Mouse (Mus musculus): ENCODE results near the gene Sh2d2a. TPM values are rescaled to one million over a fixed set of nuclear protein-coding genes. Genes with fewer than 3 reads are reported as not detected.

Sh2d2a gene
- total RNA-seq, 2 experiments from 2014 or later = 0.08 TPM; not detected in 1

Other genes starting within 250 kb of the Sh2d2a start
- 10 to 100 TPM; 19.4 to 19.9 TPM for gene Arhgef11, start 229.2 kb upstream of the Sh2d2a start, total RNA-seq (2021)
- gene Lrrc71, start 98.1 kb upstream of the Sh2d2a start, total RNA-seq (2021) = under 1 TPM; 0.16 to 0.17 TPM
- under 1 TPM; 0.17 to 0.18 TPM for gene Ntrk1, start 51.6 kb upstream of the Sh2d2a start, total RNA-seq (2021)
- gene Insrr, start 49.8 kb upstream of the Sh2d2a start, total RNA-seq (2021) = under 1 TPM in 1 of 2 experiments, not detected in 1; 0.08 TPM
- gene Pear1, start 22.4 kb upstream of the Sh2d2a start, total RNA-seq (2021) = 10 to 100 TPM; 17.9 to 21.7 TPM
- 10 to 100 TPM; 48.3 to 50.7 TPM for gene Prcc, start 38.9 kb downstream of the Sh2d2a start, total RNA-seq (2021)
- gene Hdgf, start 59.6 kb downstream of the Sh2d2a start, total RNA-seq (2021) = 100 to 1,000 TPM; 108 to 112 TPM
- 10 to 100 TPM; 68.3 to 70.1 TPM for gene Mrpl24, start 72.8 kb downstream of the Sh2d2a start, total RNA-seq (2021)
- 10 to 100 TPM; 12.1 to 12.4 TPM for gene Isg20l2, start 83.6 kb downstream of the Sh2d2a start, total RNA-seq (2021)
- gene Rrnad1, start 84.0 kb downstream of the Sh2d2a start, total RNA-seq (2021) = 1 to 10 TPM; 6.0 to 6.1 TPM
- gene Crabp2, start 101.9 kb downstream of the Sh2d2a start, total RNA-seq (2021) = not detected
- 10 to 100 TPM; 20.9 to 25.1 TPM for gene Nes, start 124.3 kb downstream of the Sh2d2a start, total RNA-seq (2021)
- under 1 TPM; 0.14 to 0.26 TPM for gene Bcan, start 153.5 kb downstream of the Sh2d2a start, total RNA-seq (2021)
- gene Hapln2, start 180.8 kb downstream of the Sh2d2a start, total RNA-seq (2021) = not detected
- 10 to 100 TPM in 1 of 2 experiments, 1 to 10 TPM in 1; 7.8 to 10.2 TPM for gene Gpatch4, start 196.4 kb downstream of the Sh2d2a start, total RNA-seq (2021)
- gene Naxe, start 211.7 kb downstream of the Sh2d2a start, total RNA-seq (2021) = 10 to 100 TPM; 64.1 to 71.5 TPM
- gene Ttc24, start 231.5 kb downstream of the Sh2d2a start, total RNA-seq (2021) = not detected
- gene Iqgap3, start 235.2 kb downstream of the Sh2d2a start, total RNA-seq (2021) = 1 to 10 TPM in 1 of 2 experiments, under 1 TPM in 1; 0.75 to 1.0 TPM